Mouse (Mus musculus) layer of hippocampus, adult 11-12 months (tissue): ENCODE data around the gene Kcnmb2.

ENCODE experiments used
- DNase-seq: peaks from one replicate; pipeline ENCODE4 v3.0.0; 2022; ENCODE audit warnings: low spot score

Kcnmb2 gene

GRCm38 (mm10) chr3:32144194-32144593 lies 241.9 kb downstream of the Kcnmb2 start:
- DNase-seq: no peak

GRCm38 (mm10) chr3:32144655-32145054 lies 242.3 kb downstream of the Kcnmb2 start:
- DNase-seq: no peak

- peak; percentile 6 for DNase-seq
These were observed 245.4 kb downstream of the Kcnmb2 start for GRCm38 (mm10) chr3:32147739-32148138.

- no peak for DNase-seq
These were observed 247.7 kb downstream of the Kcnmb2 start for GRCm38 (mm10) chr3:32149851-32150570.

GRCm38 (mm10) chr3:32180519-32180918 lies 278.2 kb downstream of the Kcnmb2 start:
- no peak for DNase-seq

- DNase-seq: no peak
These were observed 283.7 kb downstream of the Kcnmb2 start for GRCm38 (mm10) chr3:32185855-32186522.

- DNase-seq: peak; percentile 54
These were observed 286.2 kb downstream of the Kcnmb2 start for GRCm38 (mm10) chr3:32188521-32188920.

GRCm38 (mm10) chr3:32188955-32189354 lies 286.6 kb downstream of the Kcnmb2 start:
- no peak for DNase-seq

- no peak for DNase-seq
These were observed 287.6 kb downstream of the Kcnmb2 start for GRCm38 (mm10) chr3:32189956-32190355.

- DNase-seq: no peak
These were observed 291.7 kb downstream of the Kcnmb2 start for GRCm38 (mm10) chr3:32194014-32194413.

GRCm38 (mm10) chr3:32226755-32227154 lies 324.4 kb downstream of the Kcnmb2 start:
- no peak for DNase-seq

GRCm38 (mm10) chr3:32236766-32237165 lies 334.5 kb downstream of the Kcnmb2 start:
- DNase-seq: peak; percentile 7
